Mouse (Mus musculus) heart, postnatal 10 days (tissue): Measurements from ENCODE around the gene Emb. TPM values are rescaled to one million over a fixed set of nuclear protein-coding genes. Genes with fewer than 3 reads are reported as not detected.

Experiments used
- DNase-seq, 2 experiments: peaks; one replicate each; pipeline ENCODE4 v3.0.0; 2021
- intact Hi-C: fragments of 180-260 bp; cut with DNase I; formaldehyde crosslinking; loops from one replicate; pipeline ENCODE4 v1.15.1; 2025
- total RNA-seq, 2 experiments: library from RNA; stranded (reverse); gene quantifications; 2 replicates each; pipeline ENCODE4 v1.2.3; 2021

The Emb gene
- total RNA-seq, 2 experiments from 2014 or later = 13.2 to 14.3 TPM

DNA sequence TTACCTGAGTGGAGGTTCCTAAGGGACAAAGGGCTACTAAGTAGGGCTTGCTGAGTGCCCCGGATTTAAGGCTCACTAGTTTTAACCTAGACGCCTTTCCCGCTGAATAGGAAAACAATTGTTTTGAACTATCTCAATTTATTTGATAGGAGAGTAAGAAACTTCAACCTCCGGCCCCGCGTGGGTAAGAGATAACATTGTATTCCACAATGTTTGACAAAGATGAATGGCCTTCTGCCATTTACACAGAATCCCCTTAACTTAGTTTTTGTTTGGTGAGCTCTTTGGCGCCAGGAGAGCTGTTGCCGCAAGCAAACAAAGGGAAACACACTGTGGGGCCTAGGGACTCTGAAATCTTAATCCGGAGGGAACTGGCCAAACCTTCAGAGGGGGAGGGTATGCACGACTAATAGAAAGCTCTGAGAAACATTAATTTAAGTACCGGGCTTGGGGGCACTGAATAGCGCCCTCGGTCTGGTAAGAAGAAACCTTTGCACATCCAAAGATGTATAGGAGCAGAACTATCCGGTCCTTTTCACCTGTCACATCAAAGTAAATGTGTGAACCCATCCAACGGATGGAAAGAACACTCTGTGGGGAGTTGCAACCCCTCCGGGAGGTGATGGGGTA is 11.7 kb downstream of the Emb start:
- intact Hi-C loops = no loop called here
- DNase-seq = no peak

DNA sequence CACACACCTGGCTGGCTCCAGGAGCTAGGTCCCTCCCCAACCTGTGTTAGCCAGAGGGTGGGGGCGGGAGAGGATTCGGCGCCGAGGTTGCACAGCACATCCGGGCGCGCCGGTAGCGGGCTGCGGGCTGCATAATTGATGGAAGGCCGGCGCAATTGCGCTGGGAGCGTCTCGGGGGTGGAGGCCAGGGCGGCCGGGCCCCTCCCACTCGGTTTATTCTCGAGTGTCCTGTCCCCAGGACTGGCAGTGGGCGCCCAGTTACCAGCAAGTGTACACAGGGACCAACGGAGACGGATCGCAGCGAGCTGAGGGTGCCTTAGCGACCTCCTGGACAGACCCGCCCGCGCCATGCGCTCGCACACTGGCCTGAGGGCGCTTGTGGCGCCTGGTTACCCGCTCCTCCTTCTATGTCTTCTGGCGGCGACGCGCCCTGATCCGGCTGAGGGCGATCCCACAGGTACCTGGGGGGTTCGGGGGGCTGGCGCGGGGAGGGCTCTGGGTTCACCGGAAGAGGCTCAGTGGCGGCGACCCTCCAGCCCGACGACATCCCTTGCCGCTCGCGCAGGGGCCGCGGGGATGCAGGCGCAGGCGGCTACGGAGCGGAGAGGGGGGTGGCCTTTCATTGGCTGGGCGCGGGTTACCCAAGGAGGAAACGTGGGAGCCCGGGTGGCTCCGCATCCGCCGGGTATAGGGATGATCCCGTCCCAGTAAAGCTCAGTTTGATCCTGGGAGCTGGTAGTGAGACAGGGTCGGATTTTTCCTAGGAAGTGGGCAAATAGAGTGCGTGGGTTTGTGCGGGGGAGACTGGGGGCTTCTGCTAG is 12.4 kb downstream of the Emb start, which contains the start of gene Gm17509:
Gene Gm17509, minus strand, starts transcription at position 575 of the 821 bp plus-strand sequence.
- peak; percentile 31 to 34 for DNase-seq
- intact Hi-C loops = no loop called here

- no peak for DNase-seq
Measured at GRCm38 (mm10) chr13:117223125-117223524, 14.8 kb downstream of the Emb start.

GRCm38 (mm10) chr13:117224901-117225300 is 16.6 kb downstream of the Emb start:
- DNase-seq = no peak
- intact Hi-C loops = no loop called here

More at GRCm38 (mm10) chr13:117223125-117223524, 14.8 kb downstream of the Emb start:
- intact Hi-C loops = no loop called here

DNA sequence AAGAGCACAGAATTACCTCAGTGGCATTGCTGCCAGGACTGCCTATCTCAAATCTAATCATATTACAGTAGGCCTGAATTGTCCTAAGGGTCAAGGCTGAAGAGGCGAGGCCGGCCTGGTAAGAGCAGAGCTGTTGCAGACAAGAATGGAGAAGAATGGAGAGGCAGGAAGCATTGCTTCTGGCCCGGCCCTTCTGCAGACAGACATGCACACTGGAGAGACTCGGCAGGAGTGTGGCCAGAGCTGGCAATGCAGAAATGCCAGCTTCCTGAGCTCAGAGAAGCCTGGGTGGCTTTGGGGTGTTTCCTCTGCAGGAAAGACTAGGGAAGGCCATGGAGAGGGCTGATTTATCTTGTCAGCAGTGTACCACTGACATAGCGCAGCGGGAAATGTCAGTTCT is 17.2 kb downstream of the Emb start:
- DNase-seq = no peak
- intact Hi-C loops = no loop called here

DNA sequence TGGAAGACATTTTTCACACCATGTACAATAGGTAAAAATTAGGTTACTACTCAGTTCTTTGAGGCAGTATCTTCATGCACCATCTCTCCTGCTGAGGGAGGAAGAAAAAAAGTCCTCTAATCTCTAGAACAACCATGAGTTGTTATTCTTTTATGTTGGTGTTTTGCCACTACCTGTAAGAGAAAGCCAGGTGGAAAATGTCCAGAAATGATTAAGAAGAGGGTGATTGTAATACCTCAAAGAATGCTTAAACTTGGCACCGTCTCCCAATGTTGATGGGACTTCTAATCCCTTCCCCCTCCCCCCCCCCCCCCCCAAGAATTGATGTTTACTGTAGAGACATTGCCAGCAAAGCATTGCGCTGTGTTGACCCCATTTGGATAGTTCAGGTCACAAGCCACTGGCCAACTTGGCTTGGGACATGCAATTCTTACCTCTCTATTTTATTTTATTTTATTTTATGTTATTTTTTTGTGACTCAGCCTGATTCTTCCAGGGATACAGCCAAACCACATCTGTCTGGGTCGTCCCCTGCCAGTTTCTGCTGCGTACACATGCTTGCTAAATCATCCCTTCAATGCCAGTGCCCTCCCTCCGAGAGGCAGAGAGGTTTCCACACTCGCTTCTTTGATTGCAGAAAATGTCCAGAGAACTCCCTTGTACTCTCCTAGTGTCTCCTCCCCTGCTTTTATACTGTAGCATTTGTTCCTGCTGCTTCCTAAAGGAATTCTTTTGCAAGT is 22.2 kb downstream of the Emb start:
- DNase-seq = no peak
- intact Hi-C loops = no loop called here

- DNase-seq = no peak
- intact Hi-C loops = no loop called here
Measured at GRCm38 (mm10) chr13:117233808-117234207, 25.5 kb downstream of the Emb start.

DNA sequence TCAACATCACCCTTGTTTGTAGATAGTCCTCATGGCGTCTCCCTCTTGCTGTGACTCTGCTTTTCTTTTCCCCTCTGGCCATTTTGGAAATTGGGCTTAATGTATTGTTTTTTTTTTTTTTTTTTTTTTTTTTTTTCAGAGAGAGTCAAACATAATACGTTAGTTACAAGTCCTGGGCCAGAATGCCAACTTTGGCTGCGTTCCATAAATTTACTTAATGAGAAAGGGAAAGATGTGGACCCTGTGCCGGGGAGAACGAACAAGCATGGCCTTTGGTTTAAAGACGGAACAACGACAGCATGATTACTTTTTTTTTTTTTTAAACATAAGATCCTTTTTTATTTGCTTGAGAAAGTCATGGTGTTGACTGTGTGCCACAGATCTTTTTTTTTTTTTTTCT is 26.1 kb downstream of the Emb start:
- intact Hi-C loops = no loop called here
- DNase-seq = no peak

DNA sequence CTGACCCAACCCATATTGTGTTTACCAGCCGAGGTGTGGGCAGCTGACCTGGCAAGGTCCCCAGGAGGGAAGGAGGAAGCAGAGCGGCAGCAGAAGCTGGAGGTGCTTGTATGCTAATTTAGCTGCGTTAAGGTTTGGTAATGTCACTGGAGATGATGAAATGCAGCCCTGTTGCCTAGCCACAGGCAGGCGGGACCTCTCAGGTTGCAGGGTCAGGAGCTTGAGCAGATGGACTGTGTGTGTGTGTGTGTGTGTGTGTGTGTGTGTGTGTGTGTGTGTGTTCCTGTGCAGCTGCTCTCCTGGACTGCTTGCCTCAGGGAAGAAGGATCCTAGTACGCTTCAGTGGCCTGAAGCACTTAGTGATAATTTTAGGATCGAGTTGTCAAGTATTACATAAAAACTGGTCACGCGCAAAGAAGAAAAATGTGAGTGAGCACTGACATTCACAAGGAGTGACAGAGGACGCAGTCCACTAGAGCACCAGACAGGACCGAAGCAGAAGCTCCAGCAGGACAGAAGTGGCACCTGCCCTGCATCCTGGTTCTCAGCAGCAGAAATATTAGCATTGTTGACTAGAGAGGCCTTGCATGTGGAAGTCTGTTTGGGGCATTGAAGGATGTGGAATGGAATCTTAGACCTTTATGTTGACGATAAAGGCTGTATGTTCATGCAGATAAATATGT is 27.3 kb downstream of the Emb start:
- DNase-seq = no peak
- intact Hi-C loops = no loop called here

DNA sequence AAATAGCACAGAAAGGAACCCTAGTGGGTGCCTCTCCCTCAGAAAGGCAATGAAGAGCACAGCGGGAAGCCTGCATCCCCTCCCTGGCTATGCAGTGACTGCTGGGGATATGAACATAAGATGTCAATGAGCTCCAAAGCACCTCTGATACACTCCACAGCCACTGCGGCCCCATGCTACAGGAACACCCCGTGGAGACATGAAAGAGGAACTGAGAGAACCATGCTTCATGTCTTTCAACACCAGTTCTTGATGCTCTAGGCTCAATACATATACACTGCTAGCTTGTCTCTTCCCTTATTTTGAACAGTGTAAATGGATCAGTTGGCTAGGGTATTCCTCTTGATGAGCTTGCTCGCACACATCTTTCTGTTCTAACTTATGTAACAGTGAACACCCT is 28.8 kb downstream of the Emb start:
- intact Hi-C loops = no loop called here
- DNase-seq = no peak

DNA sequence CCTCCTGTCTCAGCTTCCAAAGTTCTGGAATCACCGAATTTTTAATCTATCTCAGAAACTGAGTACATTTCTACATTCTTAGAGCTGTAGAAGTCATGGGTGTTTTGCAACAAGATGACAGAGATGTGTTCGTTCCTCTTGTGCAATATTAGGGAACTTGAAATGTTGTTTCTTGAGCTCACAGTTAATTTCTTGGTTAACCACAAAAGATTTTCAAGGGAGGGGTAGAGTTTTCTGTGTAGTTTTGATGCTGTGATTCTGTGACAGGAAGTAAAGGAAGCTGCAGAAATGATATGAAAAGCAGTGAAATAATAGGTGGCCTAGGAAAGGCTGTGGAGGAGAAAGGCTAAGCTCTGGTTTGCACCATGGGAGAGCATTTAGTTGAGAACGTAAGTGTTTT is 33.7 kb downstream of the Emb start:
- intact Hi-C loops = no loop called here

DNA sequence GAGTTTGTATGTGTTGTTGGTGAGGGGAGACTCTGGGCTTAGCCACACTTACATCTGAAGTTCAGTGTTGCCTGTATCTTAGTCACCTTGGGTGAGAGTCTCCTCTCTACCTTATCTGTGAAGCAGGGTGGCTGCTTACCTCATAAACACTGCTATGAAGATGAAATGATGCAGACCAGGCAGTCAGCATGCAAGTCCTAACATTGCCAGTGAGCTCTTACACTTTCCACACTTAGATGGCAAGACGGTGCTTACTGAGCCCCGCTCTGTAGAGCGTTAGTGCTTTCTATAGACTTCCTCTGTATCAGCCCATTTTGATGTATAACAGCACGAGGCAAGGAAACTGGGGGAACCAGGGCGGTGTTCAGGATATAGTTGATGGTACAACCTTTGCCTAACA is 34.3 kb downstream of the Emb start:
- intact Hi-C loops = no loop called here
- DNase-seq = no peak

More for the DNA sequence above, 33.7 kb downstream of the Emb start:
- DNase-seq = no peak

- DNase-seq = no peak
- intact Hi-C loops = no loop called here
Measured at GRCm38 (mm10) chr13:117260704-117261103, 52.4 kb downstream of the Emb start.

- intact Hi-C loops = no loop called here
- DNase-seq = no peak
Measured at GRCm38 (mm10) chr13:117266156-117266555, 57.8 kb downstream of the Emb start.

- intact Hi-C loops = no loop called here
Measured at GRCm38 (mm10) chr13:117267963-117268362, 59.6 kb downstream of the Emb start.

GRCm38 (mm10) chr13:117284036-117284435 is 75.7 kb downstream of the Emb start:
- intact Hi-C loops = no loop called here
- DNase-seq = peak; percentile 12 to 16

More at GRCm38 (mm10) chr13:117267963-117268362, 59.6 kb downstream of the Emb start:
- no peak for DNase-seq

- DNase-seq = peak in 1 of 2 experiments; percentile 4
- intact Hi-C loops = no loop called here
Measured at GRCm38 (mm10) chr13:117286939-117287338, 78.6 kb downstream of the Emb start.

GRCm38 (mm10) chr13:117287400-117287799 is 79.1 kb downstream of the Emb start:
- intact Hi-C loops = no loop called here
- DNase-seq = no peak

- peak; percentile 72 to 86 for DNase-seq
- intact Hi-C loops = loop anchor here (1.0 kb wide), 2 partner anchors 86 to 155 kb away; no protein-coding TSS in a partner anchor
Measured at GRCm38 (mm10) chr13:117289494-117290270, 81.3 kb downstream of the Emb start.
